Mouse (Mus musculus) thymus, postnatal 4 days (tissue): ENCODE measurements at regions not wholly inside any gene's neighbourhood (a gene's known extent, or its start where the extent isn't known, plus 50 kb on each side); places are given as distances from the start of the nearest gene placed in this dataset.
A peak's percentile ranks its signal among the peaks of the same experiment; 100 is the strongest.

Source experiments
- DNase-seq: peaks from one replicate; pipeline ENCODE4 v3.0.0; 2021

- no peak for DNase-seq
Measured at GRCm38 (mm10) chr3:130883928-130884327, 153.7 kb upstream of the Rpl34 start.

GRCm38 (mm10) chr3:130883319-130883718 is 153.1 kb upstream of the Rpl34 start:
- DNase-seq: no peak

DNA sequence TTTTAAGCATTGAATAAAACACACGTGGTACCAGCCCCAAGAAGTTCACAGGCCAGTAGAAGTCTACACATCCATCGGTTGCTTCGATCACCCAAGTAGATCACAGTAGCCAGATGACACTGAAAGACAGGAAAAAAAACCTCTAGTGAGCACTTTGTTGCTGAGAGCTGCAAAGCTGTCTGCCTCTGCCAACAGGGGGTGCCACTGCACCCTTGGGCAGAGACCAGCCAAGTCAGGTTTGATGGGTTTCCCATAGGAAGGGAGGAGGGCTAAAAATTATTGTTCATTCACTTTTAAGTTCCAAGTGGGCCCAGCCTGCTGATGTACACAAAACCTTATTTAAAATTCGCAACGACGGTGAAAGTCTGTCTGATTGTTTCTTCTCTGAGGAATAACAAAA is 150.3 kb upstream of the Rpl34 start:
- peak; percentile 62 for DNase-seq

- no peak for DNase-seq
Measured at GRCm38 (mm10) chr3:130879463-130879862, 149.3 kb upstream of the Rpl34 start.

- DNase-seq: no peak
Measured at GRCm38 (mm10) chr3:130878834-130879233, 148.6 kb upstream of the Rpl34 start.

- no peak for DNase-seq
Measured at GRCm38 (mm10) chr3:130877981-130878380, 147.8 kb upstream of the Rpl34 start.

DNA sequence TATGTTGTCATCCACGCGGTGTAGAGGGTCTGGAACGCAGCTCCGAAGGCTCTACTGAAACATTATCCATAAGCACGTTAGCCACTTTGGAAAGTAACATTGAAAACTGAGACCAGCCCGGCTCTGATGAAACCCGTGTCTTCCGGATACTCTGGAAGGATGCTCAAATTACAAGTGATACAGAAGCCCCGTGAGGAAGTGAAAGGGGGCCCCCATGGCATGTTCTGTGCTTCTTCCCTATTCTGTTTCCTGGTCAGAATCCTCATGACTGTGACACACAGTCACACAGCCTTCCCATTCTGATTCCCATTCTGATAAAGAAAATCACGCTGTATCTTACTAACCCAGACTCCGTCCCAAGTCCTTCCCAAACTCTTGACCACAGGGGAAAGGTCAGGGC is 143.5 kb upstream of the Rpl34 start:
- no peak for DNase-seq

DNA sequence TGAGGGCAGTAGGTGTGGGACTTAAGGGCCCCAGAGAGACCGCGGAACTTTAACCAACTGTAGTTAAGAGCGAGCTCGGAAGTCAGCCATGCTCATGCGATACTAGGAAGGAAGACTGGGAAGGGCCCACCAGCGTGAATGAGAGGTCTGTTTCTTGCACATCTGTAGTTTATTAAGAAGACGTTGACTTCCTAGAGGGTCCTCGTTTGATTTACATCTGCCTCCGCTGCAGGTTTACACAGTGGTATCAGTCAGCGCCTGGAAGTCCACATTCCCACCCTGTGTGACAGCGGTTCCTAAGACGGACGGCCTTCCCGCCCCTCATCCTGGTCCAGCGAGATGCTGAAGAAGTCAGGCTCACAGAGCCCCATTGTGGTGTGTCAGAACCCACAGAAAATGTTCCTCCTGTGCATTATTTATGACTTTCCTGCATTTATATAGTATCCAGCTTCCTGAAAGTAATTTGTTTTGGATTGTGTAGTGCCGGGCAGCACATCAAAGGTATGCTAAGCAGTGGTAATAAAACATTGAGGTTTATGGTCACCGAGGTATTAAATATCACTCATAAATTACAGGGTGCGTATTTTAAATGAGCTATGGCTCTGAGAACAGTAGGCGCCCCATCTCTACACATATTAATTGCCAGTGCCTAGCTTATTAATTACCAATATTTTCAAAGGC is 136.9 kb upstream of the Rpl34 start:
- DNase-seq: no peak

- peak; percentile 44 for DNase-seq
Measured at GRCm38 (mm10) chr3:130864783-130865182, 134.6 kb upstream of the Rpl34 start.

- DNase-seq: no peak
Measured at GRCm38 (mm10) chr3:130863376-130863775, 133.2 kb upstream of the Rpl34 start.

DNA sequence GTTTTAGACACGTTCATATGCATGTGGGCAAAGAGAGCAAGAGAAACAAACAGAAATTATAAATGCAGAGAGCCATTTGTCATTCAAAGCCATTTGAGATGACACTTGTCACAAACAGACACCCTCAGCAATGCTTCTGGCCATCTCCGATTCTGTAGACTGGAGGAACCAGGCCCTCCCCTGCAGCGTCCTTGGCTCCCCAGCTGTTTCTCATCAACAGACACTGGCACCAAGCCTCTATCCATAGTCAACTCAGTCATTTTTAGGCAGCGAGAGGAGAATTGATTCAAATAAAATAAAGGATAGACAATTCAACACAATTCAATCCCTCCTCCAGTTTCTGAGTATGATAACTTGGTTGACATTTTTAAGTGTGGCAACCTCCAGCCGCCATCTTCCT is 130.1 kb upstream of the Rpl34 start:
- no peak for DNase-seq

DNA sequence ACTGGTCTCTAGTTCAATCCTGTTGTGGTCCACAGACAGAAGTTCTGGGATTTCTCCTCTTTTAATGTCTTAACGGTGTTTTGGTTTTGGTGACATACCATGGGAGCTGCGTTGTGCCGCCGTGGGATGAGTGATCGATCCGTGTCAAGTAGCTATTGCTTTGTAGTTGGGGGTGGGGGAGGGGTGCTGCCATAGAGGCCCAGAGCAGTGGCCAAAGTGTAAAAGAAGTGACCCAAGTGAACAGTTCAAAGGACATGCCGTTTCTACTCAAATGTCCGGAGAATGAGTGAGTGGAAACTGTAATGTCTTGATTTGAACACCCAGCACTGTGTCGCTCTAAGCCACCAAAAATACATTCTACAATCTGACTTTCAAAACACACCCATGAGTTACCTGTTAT is 123.7 kb upstream of the Rpl34 start:
- DNase-seq: no peak

DNA sequence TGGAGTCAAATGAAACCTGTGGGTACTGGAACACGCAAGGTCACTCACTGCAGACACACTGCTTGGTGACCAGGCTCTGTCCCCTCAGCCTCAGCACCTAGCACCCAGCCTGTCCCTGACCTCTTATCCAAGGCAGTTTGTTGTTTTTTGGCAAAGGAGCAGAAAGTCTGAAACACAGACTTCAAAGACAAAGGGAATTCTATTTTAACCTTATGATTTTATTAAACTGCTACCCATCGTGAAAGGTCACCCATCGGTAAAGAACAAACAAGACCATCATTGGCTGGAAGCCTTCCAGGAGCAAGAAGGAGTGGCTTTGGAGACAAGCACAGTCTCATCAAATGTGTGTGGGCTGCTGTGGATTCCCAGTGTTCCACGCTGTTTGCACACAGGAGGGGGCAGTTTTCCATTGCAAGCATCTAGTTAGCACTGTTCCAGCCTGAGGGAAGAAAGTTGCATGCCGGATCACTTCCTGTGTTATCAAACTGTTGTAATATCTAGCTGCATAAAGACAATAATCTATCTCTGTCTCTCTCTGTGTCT is 120.6 kb upstream of the Rpl34 start:
- no peak for DNase-seq

- no peak for DNase-seq
Measured at GRCm38 (mm10) chr3:130841755-130842154, 111.6 kb upstream of the Rpl34 start.

- no peak for DNase-seq
Measured at GRCm38 (mm10) chr3:130839924-130840440, 109.8 kb upstream of the Rpl34 start.

- DNase-seq: no peak
Measured at GRCm38 (mm10) chr3:130838626-130839422, 108.6 kb upstream of the Rpl34 start.

DNA sequence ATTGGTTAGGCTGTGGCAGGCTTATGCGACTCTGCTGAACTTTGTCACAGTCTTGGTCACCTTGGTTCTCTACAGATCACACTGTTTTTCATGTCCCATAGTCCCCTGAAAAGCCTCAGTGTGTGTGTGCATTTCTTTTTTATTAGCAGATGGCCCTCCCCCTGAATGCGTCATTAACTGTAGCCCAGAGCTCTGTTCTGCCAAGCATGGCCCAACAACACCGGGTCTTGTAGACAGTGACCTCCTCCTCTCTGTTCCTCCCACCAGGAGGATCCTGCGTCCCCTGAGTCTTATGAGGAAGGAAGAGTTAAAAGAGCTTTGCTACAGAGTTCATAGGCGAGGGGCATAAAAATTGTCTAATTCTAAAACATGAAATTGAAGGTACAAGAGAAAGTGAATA is 103.5 kb upstream of the Rpl34 start:
- no peak for DNase-seq

DNA sequence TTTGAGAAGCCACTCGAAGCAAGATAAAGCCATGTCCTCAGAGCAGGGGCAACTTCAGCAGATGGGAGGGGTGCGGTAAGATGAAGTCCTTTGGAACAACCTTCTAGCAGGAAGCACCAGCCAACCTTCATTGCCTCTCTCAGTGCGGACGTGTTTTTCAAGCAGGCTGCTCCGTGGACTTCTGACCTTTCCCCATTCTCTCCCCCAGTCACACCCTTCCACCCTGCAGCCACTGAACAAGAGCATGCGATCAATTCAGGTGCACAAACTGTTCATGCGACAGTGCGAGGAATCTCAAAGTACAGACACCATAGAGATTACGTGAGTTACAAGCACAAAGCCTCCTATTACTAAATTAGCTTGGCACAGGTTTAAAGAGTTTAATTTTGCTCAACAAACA is 102.9 kb upstream of the Rpl34 start:
- no peak for DNase-seq

DNA sequence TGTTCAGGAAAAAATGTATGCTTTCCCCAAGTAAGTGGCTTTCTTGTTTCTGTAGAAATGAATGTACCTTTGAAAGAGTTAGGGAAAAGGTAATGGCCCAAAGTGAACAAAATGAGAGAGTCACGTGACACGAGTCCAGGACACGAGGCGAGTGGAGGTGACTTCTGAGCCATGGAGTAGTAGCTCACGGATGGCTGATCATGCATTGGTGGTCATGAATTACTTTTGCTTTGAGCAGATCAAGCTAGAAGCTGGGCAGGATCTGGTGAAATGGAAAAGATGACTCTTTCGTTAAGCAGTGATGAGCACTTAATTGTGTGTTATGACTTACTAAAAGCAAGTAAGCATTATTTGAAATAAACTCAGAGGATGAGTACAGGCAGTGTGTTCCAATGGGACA is 101.6 kb upstream of the Rpl34 start:
- no peak for DNase-seq

GRCm38 (mm10) chr3:130828346-130828745 is 98.1 kb upstream of the Rpl34 start:
- no peak for DNase-seq

DNA sequence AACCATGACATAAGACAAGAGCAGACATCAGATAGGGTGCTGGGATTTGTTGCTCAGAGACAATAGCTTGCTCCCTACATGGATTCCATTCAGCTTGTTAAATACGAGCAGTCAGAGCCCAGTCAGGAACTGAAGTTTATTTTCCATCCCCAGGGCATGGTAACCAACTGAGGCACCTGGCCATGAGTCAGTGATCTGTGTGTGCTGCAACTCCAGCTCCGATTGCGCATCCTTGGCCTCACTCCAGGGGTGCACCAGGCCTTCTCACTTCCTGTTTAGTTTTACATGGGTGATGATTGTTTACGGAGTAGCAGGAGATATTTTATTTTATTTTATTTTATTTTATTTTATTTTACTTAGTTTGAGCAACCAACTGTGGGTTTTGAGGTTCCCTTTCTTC is 97.7 kb upstream of the Rpl34 start:
- DNase-seq: no peak

- DNase-seq: no peak
Measured at GRCm38 (mm10) chr3:130827021-130827420, 96.8 kb upstream of the Rpl34 start.

DNA sequence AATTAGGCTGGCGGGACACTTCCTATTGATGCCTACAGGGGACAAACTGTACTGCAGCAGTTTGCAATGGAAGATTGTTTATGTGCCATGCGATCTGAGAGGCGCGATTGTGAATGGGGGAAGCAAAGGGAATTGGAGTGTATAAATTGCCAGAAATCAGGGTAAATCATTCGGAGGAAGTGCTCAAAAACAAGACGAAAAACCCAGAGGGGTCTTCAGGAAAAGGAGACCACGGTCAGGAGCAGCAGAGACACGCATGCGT is 89.6 kb upstream of the Rpl34 start:
- no peak for DNase-seq
